Mouse (Mus musculus) myocyte (in vitro differentiated cells): Measurements from ENCODE around the gene Psmb7. TPM values are rescaled to one million over a fixed set of nuclear protein-coding genes. Genes with fewer than 3 reads are reported as not detected.

Source experiments
- H3K27me3 ChIP-seq: one replicate; pipeline ENCODE4 v1.6.1; 2011; ENCODE audit not compliant: control insufficient read depth, insufficient read depth, insufficient read length
- H3K36me3 ChIP-seq: one replicate; pipeline ENCODE4 v1.6.1; 2011; ENCODE audit not compliant: control insufficient read depth, insufficient read depth
- H3K4me2 ChIP-seq: one replicate; pipeline ENCODE4 v1.6.1; 2011; ENCODE audit warnings: low read depth, control low read depth
- H3K4me3 ChIP-seq: one replicate; pipeline ENCODE4 v1.5.1; 2011; ENCODE audit warnings: mild to moderate bottlenecking, control low read depth, moderate library complexity
- H3K79me2 ChIP-seq: one replicate; pipeline ENCODE4 v1.6.1; 2011; ENCODE audit not compliant: control insufficient read depth, insufficient read depth
- H3ac ChIP-seq: one replicate; pipeline ENCODE4 v1.6.1; 2011; ENCODE audit not compliant: control insufficient read depth, insufficient read length
- CEBPB ChIP-seq: IDR thresholded peaks from 2 replicates; pipeline ENCODE4 v1.6.1; 2011; ENCODE audit warnings: mild to moderate bottlenecking, moderate library complexity; ENCODE audit not compliant: poor library complexity, insufficient read depth, severe bottlenecking
- E2F4 ChIP-seq: IDR thresholded peaks from one replicate; pipeline ENCODE4 v1.6.1; 2011; ENCODE audit warnings: mild to moderate bottlenecking, control low read depth, moderate library complexity; ENCODE audit not compliant: insufficient read depth
- MAX ChIP-seq: IDR thresholded peaks from one replicate; pipeline ENCODE4 v1.6.1; 2011; ENCODE audit warnings: low read depth, mild to moderate bottlenecking, control low read depth
- MYOD1 ChIP-seq, 3 experiments: IDR thresholded peaks; one replicate each; pipeline ENCODE4 v1.6.1; 2011; ENCODE audit warnings: control low read depth in 2 of 3, low read depth in 2 of 3, mild to moderate bottlenecking in 2 of 3, moderate library complexity in 1 of 3; ENCODE audit not compliant: insufficient read length in 2 of 3, control insufficient read depth in 1 of 3
- MYOG ChIP-seq, 3 experiments: IDR thresholded peaks; one replicate each; pipeline ENCODE4 v1.6.1; 2011; ENCODE audit warnings: control low read depth in 2 of 3, low read depth in 2 of 3, mild to moderate bottlenecking in 2 of 3; ENCODE audit not compliant: insufficient read length in 2 of 3, control insufficient read depth in 1 of 3, insufficient read depth in 1 of 3
- POLR2A ChIP-seq: IDR thresholded peaks from one replicate; pipeline ENCODE4 v1.6.1; 2011; ENCODE audit warnings: low read depth, mild to moderate bottlenecking, control low read depth, moderate library complexity; ENCODE audit not compliant: insufficient read length
- POLR2AphosphoS2 ChIP-seq: IDR thresholded peaks from one replicate; pipeline ENCODE4 v1.6.1; 2011; ENCODE audit warnings: low read depth, control low read depth; ENCODE audit not compliant: insufficient read length
- REST ChIP-seq: IDR thresholded peaks from one replicate; pipeline ENCODE4 v1.6.1; 2011; ENCODE audit warnings: mild to moderate bottlenecking, control low read depth, moderate library complexity; ENCODE audit not compliant: insufficient read depth, insufficient read length
- SRF ChIP-seq: IDR thresholded peaks from one replicate; pipeline ENCODE4 v1.6.1; 2011; ENCODE audit warnings: low read depth; ENCODE audit not compliant: control insufficient read depth, insufficient read length
- TCF12 ChIP-seq: IDR thresholded peaks from one replicate; pipeline ENCODE4 v1.6.1; 2011; ENCODE audit warnings: mild to moderate bottlenecking, control low read depth; ENCODE audit not compliant: poor library complexity, insufficient read depth, severe bottlenecking
- TCF3 ChIP-seq: IDR thresholded peaks from one replicate; pipeline ENCODE4 v1.6.1; 2011; ENCODE audit warnings: low read depth, control low read depth; ENCODE audit not compliant: insufficient read length
- USF1 ChIP-seq: IDR thresholded peaks from one replicate; pipeline ENCODE4 v1.6.1; 2011; ENCODE audit warnings: low read depth, mild to moderate bottlenecking, control low read depth, moderate library complexity
- polyA plus RNA-seq: library from polyadenylated mRNA; unstranded; fragments of >200 nt; fragmentation: generic; extraction: Trizol; gene quantifications from one replicate; pipeline ENCODE4 v1.2.1, GENCODE M21; 2012; ENCODE audit warnings: missing spikeins

Psmb7 gene
- polyA plus RNA-seq, 1 experiment, result 411 TPM

- no peak overlapping the region for H3ac ChIP-seq
- no peak overlapping the region for H3K4me2 ChIP-seq
- H3K27me3 ChIP-seq, result no peaks in the 10 kb centered on the region
- H3K79me2 ChIP-seq, result no peaks in the 10 kb centered on the region
- H3K4me3 ChIP-seq, result no peak overlapping the region
- H3K36me3 ChIP-seq, result peaks cover 6% of the 10 kb centered on the region
- TF ChIP-seq MYOD1 (IDR thresholded peaks at IDR 0.05; ENCODE audit: control insufficient read depth in 1 of 3, insufficient read length in 2 of 3, low read depth in 2 of 3) (no peak), CEBPB (no peak), POLR2AphosphoS2 (no peak), MAX (no peak), MYOG (IDR thresholded peaks at IDR 0.05; ENCODE audit: control insufficient read depth in 1 of 3, insufficient read depth in 1 of 3, insufficient read length in 2 of 3, low read depth in 2 of 3) (no peak), POLR2A (no peak), E2F4 (no peak), REST (no peak), USF1 (no peak)
Observed at GRCm38 (mm10) chr2:38579528-38579927, 64.4 kb downstream of the Psmb7 start.

- no peak overlapping the region for H3K4me3 ChIP-seq
- H3ac ChIP-seq, result no peak overlapping the region
- no peak for TF ChIP-seq USF1
- peak in 2 of 3 experiments; percentile 66 to 68 for TF ChIP-seq MYOG (IDR thresholded peaks at IDR 0.05; ENCODE audit: control insufficient read depth in 1 of 3, insufficient read depth in 1 of 3, insufficient read length in 2 of 3, low read depth in 2 of 3)
- no peak for TF ChIP-seq SRF
- peak; percentile 42 to 88 (median 78) for TF ChIP-seq MYOD1 (IDR thresholded peaks at IDR 0.05; ENCODE audit: control insufficient read depth in 1 of 3, insufficient read length in 2 of 3, low read depth in 2 of 3)
- TF ChIP-seq POLR2AphosphoS2, result no peak
- TF ChIP-seq E2F4, result no peak
- no peak for TF ChIP-seq REST
- TF ChIP-seq TCF12, result no peak
- H3K4me2 ChIP-seq, result no peak overlapping the region
- peaks cover 3% of the 10 kb centered on the region for H3K36me3 ChIP-seq
- no peaks in the 10 kb centered on the region for H3K79me2 ChIP-seq
- H3K27me3 ChIP-seq, result no peaks in the 10 kb centered on the region
Observed at GRCm38 (mm10) chr2:38578602-38579521, 65.0 kb downstream of the Psmb7 start.

- Histone ChIP-seq H3ac (no peak overlapping the region), H3K36me3 (peaks cover 3% of the 10 kb centered on the region)
- no peak for TF ChIP-seq SRF
- TF ChIP-seq E2F4, result no peak
- TF ChIP-seq POLR2AphosphoS2, result no peak
Observed at GRCm38 (mm10) chr2:38574697-38575096, 69.2 kb downstream of the Psmb7 start.

DNA sequence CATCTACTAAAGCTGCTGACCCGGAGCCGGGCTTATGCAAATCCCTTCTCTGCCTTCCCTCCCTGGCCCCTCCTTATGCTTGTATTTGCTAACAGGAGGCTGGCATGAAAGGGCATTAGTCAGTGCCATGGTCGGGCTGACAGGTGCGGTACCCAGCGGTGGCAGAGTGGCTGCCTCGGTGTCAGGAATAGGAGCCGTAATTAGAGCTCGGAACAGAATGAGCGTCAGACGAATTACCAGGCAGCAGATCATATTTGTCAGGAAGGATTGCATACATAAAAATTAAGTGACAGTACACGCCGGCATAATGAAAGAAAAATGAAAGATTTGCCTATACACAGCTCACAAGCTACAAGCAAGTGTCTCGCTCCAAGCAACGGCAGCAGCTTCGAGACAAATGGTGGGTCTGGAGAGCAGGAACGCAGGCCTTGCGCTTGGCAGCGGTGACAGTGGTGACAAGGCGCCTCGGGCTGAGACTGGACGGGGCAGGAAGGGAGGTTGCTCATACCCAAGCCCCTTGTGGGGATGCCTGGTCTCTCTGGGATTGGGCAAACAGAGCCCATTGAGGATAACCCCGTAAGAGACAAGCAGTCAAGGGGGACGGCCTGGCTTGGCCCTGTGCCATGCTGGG is 71.8 kb downstream of the Psmb7 start:
- TF ChIP-seq MYOD1 (IDR thresholded peaks at IDR 0.05; ENCODE audit: control insufficient read depth in 1 of 3, insufficient read length in 2 of 3, low read depth in 2 of 3) (peak in 2 of 3 experiments; percentile 17 to 59), MYOG (IDR thresholded peaks at IDR 0.05; ENCODE audit: control insufficient read depth in 1 of 3, insufficient read depth in 1 of 3, insufficient read length in 2 of 3, low read depth in 2 of 3) (peak in 2 of 3 experiments; percentile 16 to 25), POLR2AphosphoS2 (no peak)
- Histone ChIP-seq H3K36me3 (peaks cover 3% of the 10 kb centered on the region), H3K27me3 (no peaks in the 10 kb centered on the region)

More at GRCm38 (mm10) chr2:38574697-38575096, 69.2 kb downstream of the Psmb7 start:
- H3K27me3 ChIP-seq, result no peaks in the 10 kb centered on the region
- H3K4me3 ChIP-seq, result no peak overlapping the region
- no peak overlapping the region for H3K4me2 ChIP-seq
- H3K79me2 ChIP-seq, result no peaks in the 10 kb centered on the region

DNA sequence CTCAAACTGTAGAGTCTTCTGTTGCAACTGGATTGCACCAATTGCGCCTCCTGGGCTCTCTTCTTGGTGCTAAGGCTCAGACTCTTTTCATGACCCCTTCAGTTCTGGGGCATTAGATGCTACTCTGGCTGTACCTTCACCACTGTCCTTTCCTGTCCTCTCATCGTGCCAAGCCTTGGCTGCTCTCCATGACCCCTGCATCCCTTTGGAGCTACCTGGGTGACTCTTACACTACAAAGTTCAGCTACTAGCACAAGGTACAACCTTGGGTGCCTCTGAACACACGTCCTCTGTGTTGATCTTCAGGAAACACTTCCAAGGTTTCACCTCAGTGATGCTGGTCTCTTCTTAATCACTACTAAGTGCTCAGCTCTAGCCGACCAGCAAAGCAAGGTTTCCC is 81.3 kb downstream of the Psmb7 start:
- Histone ChIP-seq H3ac (no peak overlapping the region), H3K4me2 (no peak overlapping the region), H3K27me3 (no peaks in the 10 kb centered on the region), H3K36me3 (peaks cover 10% of the 10 kb centered on the region), H3K4me3 (no peak overlapping the region), H3K79me2 (no peaks in the 10 kb centered on the region)
- TF ChIP-seq MYOD1 (IDR thresholded peaks at IDR 0.05; ENCODE audit: control insufficient read depth in 1 of 3, insufficient read length in 2 of 3, low read depth in 2 of 3), result no peak
- TF ChIP-seq CEBPB, result no peak
- no peak for TF ChIP-seq MAX
- TF ChIP-seq TCF12, result no peak
- TF ChIP-seq REST, result no peak
- TF ChIP-seq POLR2A, result no peak
- no peak for TF ChIP-seq MYOG (IDR thresholded peaks at IDR 0.05; ENCODE audit: control insufficient read depth in 1 of 3, insufficient read depth in 1 of 3, insufficient read length in 2 of 3, low read depth in 2 of 3)
- TF ChIP-seq E2F4, result no peak
- TF ChIP-seq POLR2AphosphoS2, result no peak
- TF ChIP-seq SRF, result no peak
- TF ChIP-seq TCF3, result no peak
- TF ChIP-seq USF1, result no peak

More for the DNA sequence above, 71.8 kb downstream of the Psmb7 start:
- no peaks in the 10 kb centered on the region for H3K79me2 ChIP-seq
- no peak overlapping the region for H3K4me2 ChIP-seq
- no peak overlapping the region for H3K4me3 ChIP-seq
- no peak overlapping the region for H3ac ChIP-seq
